Mouse (Mus musculus) forebrain, embryonic 13.5 days (tissue): ENCODE measurements at regions not wholly inside any gene's neighbourhood (a gene's known extent, or its start where the extent isn't known, plus 50 kb on each side); places are given as distances from the start of the nearest gene placed in this dataset.

Experiments
- ATAC-seq: fragments of 200-750 bp; cut with Nextera tagmentation; 2 replicates; pipeline ENCODE4 v1.8.0; 2017
- H3K27ac ChIP-seq: fragments of 300-500 bp; sonication (generic); 2 replicates; pipeline ENCODE4 v1.5.1; 2015; ENCODE audit warnings: inconsistent platforms, mild to moderate bottlenecking, moderate library complexity
- H3K27me3 ChIP-seq: fragments of 300-500 bp; sonication (generic); 2 replicates; pipeline ENCODE4 v1.6.1; 2015; ENCODE audit warnings: mild to moderate bottlenecking, inconsistent platforms
- H3K36me3 ChIP-seq: fragments of 300-500 bp; sonication (generic); 2 replicates; pipeline ENCODE4 v1.6.1; 2015; ENCODE audit warnings: mild to moderate bottlenecking, inconsistent platforms; ENCODE audit not compliant: poor library complexity, severe bottlenecking
- H3K4me1 ChIP-seq: fragments of 300-500 bp; sonication (generic); 2 replicates; pipeline ENCODE4 v1.6.1; 2015; ENCODE audit warnings: inconsistent platforms
- H3K4me2 ChIP-seq: fragments of 300-500 bp; sonication (generic); 2 replicates; pipeline ENCODE4 v1.6.1; 2015; ENCODE audit warnings: inconsistent platforms, mild to moderate bottlenecking, moderate library complexity
- H3K4me3 ChIP-seq: fragments of 300-500 bp; sonication (generic); 2 replicates; pipeline ENCODE4 v1.5.1; 2015; ENCODE audit warnings: mild to moderate bottlenecking, inconsistent platforms
- H3K9ac ChIP-seq: fragments of 300-500 bp; sonication (generic); 2 replicates; pipeline ENCODE4 v1.6.1; 2015; ENCODE audit warnings: mild to moderate bottlenecking, inconsistent platforms
- H3K9me3 ChIP-seq: fragments of 300-500 bp; sonication (generic); replicated peaks from 2 replicates; pipeline ENCODE4 v1.6.1; 2016; ENCODE audit warnings: inconsistent platforms
- WGBS: fragments of 180-500 bp; shearing (Covaris S2); methylation state at CpG from one replicate; pipeline ENCODE4 v1.1.7; 2015; 5-methylcytosine and 5-hydroxymethylcytosine counted together

DNA sequence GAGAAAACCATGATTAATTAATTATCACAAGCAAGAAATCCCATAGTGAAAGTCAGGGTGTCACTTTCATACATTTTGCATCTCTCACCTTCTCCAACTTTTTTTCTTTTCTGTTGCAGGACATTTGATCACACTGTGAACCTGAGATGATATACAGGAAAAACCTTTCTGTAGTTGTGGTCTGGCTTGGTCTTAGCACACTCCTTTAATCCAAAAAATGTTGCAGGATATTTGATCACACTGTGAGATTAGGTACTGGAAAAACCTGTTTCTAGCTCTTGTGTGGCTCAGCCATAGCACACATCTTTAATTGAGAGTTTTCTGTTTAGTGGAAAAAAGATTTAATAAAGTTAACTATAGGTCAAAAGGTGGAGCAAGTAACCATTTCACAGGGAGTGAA lies 645.6 kb upstream of the Zfp804a start:
- Histone ChIP-seq H3K36me3 (no peaks in the 10 kb centered on the region), H3K4me1 (no peaks in the 10 kb centered on the region), H3K4me2 (no peak overlapping the region), H3K27ac (no peak overlapping the region), H3K9ac (no peak overlapping the region), H3K27me3 (no peaks in the 10 kb centered on the region), H3K4me3 (no peak overlapping the region), H3K9me3 (no peaks in the 10 kb centered on the region)
- ATAC-seq = no peak

DNA sequence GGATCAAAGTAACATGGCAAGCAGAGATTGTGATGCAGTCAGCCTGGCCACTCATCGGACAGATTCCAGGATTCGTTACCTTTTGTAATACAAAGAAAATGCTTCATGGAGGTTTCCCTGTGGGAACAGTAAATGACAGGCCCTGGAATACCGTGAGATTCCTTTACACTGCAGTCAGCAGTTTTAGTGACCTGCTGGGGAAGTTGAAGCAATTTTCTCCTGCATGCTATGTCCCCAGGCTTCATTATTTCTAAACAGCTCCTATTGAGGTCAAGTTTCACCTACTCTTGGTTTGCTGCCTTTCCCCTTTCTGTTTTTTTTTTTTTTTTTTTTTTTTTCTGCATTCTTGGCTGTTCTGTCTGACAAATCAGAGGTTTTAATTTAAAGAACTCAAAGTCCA lies 641.3 kb upstream of the Zfp804a start:
- no peak overlapping the region for H3K4me2 ChIP-seq
- H3K9me3 ChIP-seq = 0 out of 2 replicates have a peak, but pooled peaks cover 3% of the 10 kb centered on the region

DNA sequence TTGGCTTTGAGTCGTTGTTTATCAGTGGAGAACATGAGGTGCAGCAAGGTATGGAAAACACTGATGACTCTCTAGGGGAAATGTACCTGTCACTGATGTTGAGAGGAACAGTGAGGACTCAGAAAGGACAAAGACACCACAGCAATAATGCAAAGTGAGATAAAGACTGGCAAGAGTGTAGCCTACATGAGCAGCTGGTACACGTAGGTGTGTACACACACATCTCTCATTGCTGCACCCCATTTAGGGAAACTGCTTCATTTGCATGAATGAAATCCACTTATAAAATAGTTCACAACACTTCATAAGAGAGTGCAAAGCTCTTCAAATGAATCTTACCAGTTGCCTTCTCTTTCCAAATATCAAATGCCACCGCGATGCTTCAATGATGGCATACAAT lies 621.6 kb upstream of the Zfp804a start:
- no peak for ATAC-seq
- H3K4me3 ChIP-seq = no peak overlapping the region
- no peaks in the 10 kb centered on the region for H3K27me3 ChIP-seq
- WGBS = 95% methylated on average over 4 of the region's 4 CpGs
- no peaks in the 10 kb centered on the region for H3K9me3 ChIP-seq
- no peak overlapping the region for H3K4me2 ChIP-seq
- H3K27ac ChIP-seq = no peak overlapping the region
- H3K36me3 ChIP-seq = no peaks in the 10 kb centered on the region
- H3K4me1 ChIP-seq = no peaks in the 10 kb centered on the region
- no peak overlapping the region for H3K9ac ChIP-seq

More for the DNA sequence above, 641.3 kb upstream of the Zfp804a start:
- WGBS = 54% methylated on average over 3 of the region's 3 CpGs
- Histone ChIP-seq H3K4me1 (no peaks in the 10 kb centered on the region), H3K9ac (no peak overlapping the region), H3K4me3 (no peak overlapping the region), H3K27ac (no peak overlapping the region), H3K27me3 (no peaks in the 10 kb centered on the region), H3K36me3 (no peaks in the 10 kb centered on the region)
- ATAC-seq = no peak

GRCm38 (mm10) chr2:81439082-81439481 lies 613.9 kb upstream of the Zfp804a start:
- no peak overlapping the region for H3K4me2 ChIP-seq
- 81% methylated on average over 11 of the region's 11 CpGs for WGBS
- H3K4me3 ChIP-seq = no peak overlapping the region
- no peaks in the 10 kb centered on the region for H3K27me3 ChIP-seq
- no peak for ATAC-seq
- H3K36me3 ChIP-seq = no peaks in the 10 kb centered on the region
- no peak overlapping the region for H3K27ac ChIP-seq
- H3K9ac ChIP-seq = no peak overlapping the region
- H3K4me1 ChIP-seq = no peaks in the 10 kb centered on the region
- H3K9me3 ChIP-seq = no peaks in the 10 kb centered on the region

GRCm38 (mm10) chr2:81440929-81441328 lies 612.1 kb upstream of the Zfp804a start:
- no peak overlapping the region for H3K9ac ChIP-seq
- no peaks in the 10 kb centered on the region for H3K4me1 ChIP-seq
- H3K4me2 ChIP-seq = no peak overlapping the region

GRCm38 (mm10) chr2:81450514-81450913 lies 602.5 kb upstream of the Zfp804a start:
- Histone ChIP-seq H3K36me3 (no peaks in the 10 kb centered on the region), H3K4me3 (no peak overlapping the region), H3K4me1 (no peaks in the 10 kb centered on the region), H3K27ac (no peak overlapping the region), H3K4me2 (no peak overlapping the region), H3K27me3 (no peaks in the 10 kb centered on the region), H3K9me3 (no peaks in the 10 kb centered on the region), H3K9ac (no peak overlapping the region)
- peak; percentile 51; the same call in 1 of the 2 replicates for ATAC-seq
- 38% methylated on average over 1 of the region's 1 CpGs for WGBS

More at GRCm38 (mm10) chr2:81440929-81441328, 612.1 kb upstream of the Zfp804a start:
- Histone ChIP-seq H3K36me3 (no peaks in the 10 kb centered on the region), H3K9me3 (no peaks in the 10 kb centered on the region), H3K4me3 (no peak overlapping the region), H3K27ac (no peak overlapping the region), H3K27me3 (no peaks in the 10 kb centered on the region)
- ATAC-seq = no peak

DNA sequence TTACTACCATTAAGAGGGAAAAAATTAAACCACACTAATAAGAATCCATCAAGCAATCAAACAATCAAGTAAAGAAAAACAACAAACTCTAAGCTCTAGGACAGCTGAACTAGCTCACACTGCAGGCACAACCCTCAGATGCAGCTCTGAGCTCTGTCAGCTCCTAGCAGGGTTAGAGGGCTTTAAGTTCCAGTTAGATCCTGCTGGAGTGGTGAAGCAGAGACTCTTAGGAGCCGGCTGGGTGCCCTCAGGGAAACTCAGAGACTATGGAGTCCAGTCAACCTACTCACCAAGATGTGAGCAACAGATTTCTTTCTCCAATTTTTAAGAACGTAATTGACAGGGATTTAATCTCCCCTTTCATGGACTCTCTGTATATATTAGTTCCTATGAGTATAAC lies 564.2 kb upstream of the Zfp804a start:
- H3K9me3 ChIP-seq = no peaks in the 10 kb centered on the region
- H3K36me3 ChIP-seq = no peaks in the 10 kb centered on the region
- no peak overlapping the region for H3K4me2 ChIP-seq
- H3K27me3 ChIP-seq = no peaks in the 10 kb centered on the region
- WGBS = 49% methylated on average over 2 of the region's 2 CpGs
- H3K9ac ChIP-seq = no peak overlapping the region
- ATAC-seq = no peak
- no peak overlapping the region for H3K27ac ChIP-seq
- H3K4me3 ChIP-seq = no peak overlapping the region
- H3K4me1 ChIP-seq = no peaks in the 10 kb centered on the region

GRCm38 (mm10) chr2:81506985-81507384 lies 546.0 kb upstream of the Zfp804a start:
- 98% methylated on average over 1 of the region's 1 CpGs for WGBS
- no peak for ATAC-seq
- H3K4me1 ChIP-seq = no peaks in the 10 kb centered on the region

DNA sequence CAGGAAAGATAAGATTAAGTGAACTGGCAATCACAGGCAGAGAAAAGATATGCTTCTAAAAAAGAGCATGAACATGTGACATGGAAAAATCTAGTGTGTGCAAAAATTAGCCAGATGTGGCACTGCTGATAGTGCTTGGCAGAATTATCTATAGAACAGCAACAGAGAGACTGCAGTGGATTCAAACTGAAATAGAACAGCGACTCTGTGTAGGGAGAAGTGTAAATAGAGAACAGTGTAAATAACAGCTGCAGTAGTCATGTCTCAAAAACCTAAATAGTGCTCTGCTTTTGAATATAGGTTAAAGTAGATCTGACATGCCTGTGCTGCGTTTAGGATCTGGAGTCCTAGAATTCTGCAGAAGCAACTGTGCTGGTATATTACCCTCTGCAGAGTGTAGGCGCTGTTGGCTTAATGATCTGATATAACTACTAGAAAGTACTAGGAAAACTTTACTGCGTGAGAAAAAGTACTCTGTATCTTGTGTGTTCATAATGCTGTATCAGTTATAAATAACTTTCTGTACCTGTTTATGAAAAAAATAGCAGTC lies 539.9 kb upstream of the Zfp804a start:
- Histone ChIP-seq H3K27me3 (no peaks in the 10 kb centered on the region), H3K9ac (no peak overlapping the region), H3K9me3 (no peaks in the 10 kb centered on the region), H3K4me1 (no peaks in the 10 kb centered on the region), H3K4me2 (no peak overlapping the region), H3K36me3 (no peaks in the 10 kb centered on the region), H3K4me3 (no peak overlapping the region), H3K27ac (no peak overlapping the region)
- no peak for ATAC-seq
- WGBS = 93% methylated on average over 4 of the region's 4 CpGs

More at GRCm38 (mm10) chr2:81506985-81507384, 546.0 kb upstream of the Zfp804a start:
- Histone ChIP-seq H3K36me3 (no peaks in the 10 kb centered on the region), H3K4me2 (no peak overlapping the region), H3K4me3 (no peak overlapping the region), H3K27ac (no peak overlapping the region), H3K9ac (no peak overlapping the region), H3K9me3 (no peaks in the 10 kb centered on the region), H3K27me3 (no peaks in the 10 kb centered on the region)

GRCm38 (mm10) chr2:81538111-81538510 lies 514.9 kb upstream of the Zfp804a start:
- ATAC-seq = no peak
- WGBS = 74% methylated on average over 2 of the region's 2 CpGs

DNA sequence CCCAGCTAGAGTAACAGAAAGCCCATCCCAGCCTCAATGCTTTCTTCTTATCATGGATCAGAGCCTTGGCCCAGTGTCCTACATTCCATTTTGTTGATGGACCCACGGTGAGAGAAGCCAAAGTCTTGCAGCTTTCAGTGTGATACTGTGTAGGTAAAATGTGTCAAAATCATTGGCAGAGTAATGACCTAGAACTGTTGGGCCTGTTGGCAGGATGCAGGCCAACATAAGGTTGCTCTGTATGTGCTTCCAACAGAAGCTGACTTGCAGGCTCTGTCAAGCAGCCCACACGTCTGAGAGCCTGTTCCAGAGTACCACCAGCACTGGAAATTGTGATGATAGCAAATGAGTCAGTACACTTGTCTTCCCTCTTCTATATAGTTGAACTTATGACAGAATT lies 503.9 kb upstream of the Zfp804a start:
- Histone ChIP-seq H3K4me3 (no peak overlapping the region), H3K4me1 (no peaks in the 10 kb centered on the region), H3K27me3 (no peaks in the 10 kb centered on the region), H3K9me3 (no peaks in the 10 kb centered on the region), H3K27ac (no peak overlapping the region), H3K4me2 (no peak overlapping the region), H3K36me3 (no peaks in the 10 kb centered on the region), H3K9ac (no peak overlapping the region)
- ATAC-seq = no peak
- WGBS = 86% methylated on average over 2 of the region's 2 CpGs

More at GRCm38 (mm10) chr2:81538111-81538510, 514.9 kb upstream of the Zfp804a start:
- H3K9me3 ChIP-seq = no peaks in the 10 kb centered on the region
- H3K4me3 ChIP-seq = no peak overlapping the region
- no peak overlapping the region for H3K9ac ChIP-seq
- no peaks in the 10 kb centered on the region for H3K36me3 ChIP-seq
- H3K27ac ChIP-seq = no peak overlapping the region
- no peak overlapping the region for H3K4me2 ChIP-seq
- H3K4me1 ChIP-seq = no peaks in the 10 kb centered on the region
- H3K27me3 ChIP-seq = no peaks in the 10 kb centered on the region

- Histone ChIP-seq H3K9me3 (no peaks in the 10 kb centered on the region), H3K27me3 (no peaks in the 10 kb centered on the region), H3K4me2 (no peak overlapping the region), H3K4me3 (no peak overlapping the region), H3K36me3 (no peaks in the 10 kb centered on the region), H3K27ac (no peak overlapping the region), H3K4me1 (no peaks in the 10 kb centered on the region), H3K9ac (no peak overlapping the region)
- no peak for ATAC-seq
- WGBS = 81% methylated on average over 3 of the region's 3 CpGs
Measured at GRCm38 (mm10) chr2:81582111-81582510, 470.9 kb upstream of the Zfp804a start.
